9 mouse cellular contexts compared by ENCODE assay signal in the genomic region with DNA sequence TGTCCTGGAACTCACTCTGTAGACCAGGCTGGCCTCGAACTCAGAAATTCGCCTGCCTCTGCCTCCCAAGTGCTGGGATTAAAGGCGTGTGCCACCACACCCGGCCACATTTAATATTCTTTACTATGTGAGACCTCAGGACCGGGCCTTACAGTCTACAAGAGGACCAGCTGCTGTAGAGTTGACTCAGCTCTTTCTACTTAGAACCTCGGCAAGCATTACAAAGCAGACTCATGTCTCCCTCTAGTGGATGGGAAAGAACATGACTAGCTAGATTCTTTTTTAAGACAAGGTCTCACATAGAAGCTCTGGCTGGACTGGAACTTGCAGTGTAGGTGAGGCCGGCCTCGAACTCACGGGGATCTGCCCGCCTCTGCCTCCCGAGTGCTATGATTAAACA. TPM values are rescaled to one million over a fixed set of nuclear protein-coding genes. Genes with fewer than 3 reads are reported as not detected.
A peak's percentile ranks its signal among the peaks of the same experiment; 100 is the strongest.
DNase-seq lines count a peak whose midpoint lies in the region; ATAC-seq and TF ChIP-seq lines count a peak whose summit lies in the region.
"Had no signal": no experiment of that assay in that cellular context is flagged by ENCODE, and none has a peak within 500 bp of the region (broad histone marks: within the 10 kb centered on the region; RNA-seq: fewer than 3 reads in every experiment).

No protein-coding gene starts in this region.

- H3K4me1 ChIP-seq in heart, adult 2 months (ENCODE audit: control insufficient read depth, insufficient read depth, low read length), result no peaks in the 10 kb centered on the region
- H3K4me1 ChIP-seq in neural tube, embryonic 12.5 days, result no peaks in the 10 kb centered on the region; the same call in 1 of the 2 replicates

- no peak overlapping the region for H3K27ac ChIP-seq in heart, adult 2 months
- H3K27ac ChIP-seq in neural tube, embryonic 12.5 days, result no peak overlapping the region

- no peak for TF ChIP-seq POLR2A in heart, adult 2 months (IDR thresholded peaks at IDR 0.05; ENCODE audit: insufficient read depth, low read depth, low read length)

- TF ChIP-seq CTCF in heart, adult 2 months (IDR thresholded peaks at IDR 0.05), result peak; percentile 87

- H3K36me3 ChIP-seq in heart, adult 2 months (ENCODE audit: control insufficient read depth, insufficient read depth, low read length), result no peaks in the 10 kb centered on the region
- H3K36me3 ChIP-seq in neural tube, embryonic 12.5 days, result no peaks in the 10 kb centered on the region

- WGBS in heart, adult 2 months, result 36% methylated on average over 11 of the region's 11 CpGs
- WGBS in neural tube, embryonic 12.5 days, result 49% methylated on average over 11 of the region's 11 CpGs

- H3K4me3 ChIP-seq in heart, adult 2 months, result no peak overlapping the region
- H3K4me3 ChIP-seq in neural tube, embryonic 12.5 days, result no peak overlapping the region

- H3K79me2 ChIP-seq in heart, adult 2 months (replicated peaks; ENCODE audit: control insufficient read depth, insufficient read depth, low read length), result no peaks in the 10 kb centered on the region

- ATAC-seq in neural tube, embryonic 12.5 days (ENCODE audit: low FRiP score, low read depth), result peak; percentile 41; the same call in 1 of the 2 replicates

- no peak overlapping the region for H3K9ac ChIP-seq in heart, adult 2 months (ENCODE audit: low read depth, low read length)
- H3K9ac ChIP-seq in neural tube, embryonic 12.5 days, result no peak overlapping the region

- H3K4me2 ChIP-seq in neural tube, embryonic 12.5 days (replicated peaks), result no peak overlapping the region

- intact Hi-C loops in heart, adult 2 months (cut with DNase I), result no loop called here

- no peaks in the 10 kb centered on the region for H3K9me3 ChIP-seq in neural tube, embryonic 12.5 days

- DNase-seq in heart, adult 2 months, result peak; percentile 19 to 27
- no peak for DNase-seq in heart, adult 11 months
- DNase-seq in CD4-positive, CD25-positive, alpha-beta regulatory T cell, adult 2 months (ENCODE audit: low read depth, low spot score), result peak; percentile 66
- DNase-seq in c-Kit-positive CD71-negative TER-119-negative erythroid progenitor cells, embryonic 14.5 days (ENCODE audit: low read depth), result peak; percentile 52
- DNase-seq in forelimb bud, embryonic 11.5 days (ENCODE audit: low read depth, low spot score), result peak; percentile 76
- DNase-seq in kidney, postnatal 36 days, result peak; percentile 21 to 62
- DNase-seq in ovary, adult 18-20 months (ENCODE audit: low spot score), result no peak

- no peak for TF ChIP-seq EP300 in heart, adult 2 months (IDR thresholded peaks at IDR 0.05; ENCODE audit: insufficient read depth, low read depth, low read length)

- no peaks in the 10 kb centered on the region for H3K27me3 ChIP-seq in heart, adult 2 months (ENCODE audit: control insufficient read depth, insufficient read depth, low read length)
- H3K27me3 ChIP-seq in neural tube, embryonic 12.5 days (replicated peaks), result peaks cover 3% of the 10 kb centered on the region; the same call in 1 of the 2 replicates

RNA-seq across cellular contexts. Expression of a gene that starts 13.9 kb away (rescaled TPM):
- total RNA-seq in heart, adult 2 months (2021), result not detected
- 0.06 and 0.18 TPM in 2 replicates for polyA plus RNA-seq in heart, adult 2 months (2012; rRNA removed)
- polyA plus RNA-seq in neural tube, embryonic 12.5 days (2016; fragmentation: Nextera tagmentation; extraction: Ambion mirVana), result 0.13 and 0.17 TPM in 2 replicates

RNA-seq across cellular contexts. Expression of a gene that starts 55.6 kb away (rescaled TPM):
- not detected for total RNA-seq in heart, adult 2 months (2021)
- polyA plus RNA-seq in heart, adult 2 months (2012; rRNA removed), result not detected in 2 replicates
- polyA plus RNA-seq in neural tube, embryonic 12.5 days (2016; fragmentation: Nextera tagmentation; extraction: Ambion mirVana), result not detected in 2 replicates
- total RNA-seq: left cerebral cortex, postnatal 10 days had no signal

Comparison
In these comparisons a context has a peak if more than half of its experiments do, and no peak if none do; other contexts are left out.
1. DNase-seq: peak in heart, adult 2 months (2 of 2), CD4-positive, CD25-positive, alpha-beta regulatory T cell, adult 2 months (single experiment), c-Kit-positive CD71-negative TER-119-negative erythroid progenitor cells, embryonic 14.5 days (single experiment), forelimb bud, embryonic 11.5 days (single experiment) and kidney, postnatal 36 days (2 of 2); none in heart, adult 11 months (single experiment) and ovary, adult 18-20 months (single experiment).